Mouse (Mus musculus) liver, embryonic 16.5 days (tissue): ENCODE data around the gene Stx1a. TPM values are rescaled to one million over a fixed set of nuclear protein-coding genes. Genes with fewer than 3 reads are reported as not detected.

Experiments used
- ATAC-seq: fragments of 200-750 bp; cut with Nextera tagmentation; 2 replicates; pipeline ENCODE4 v1.8.0; 2017; ENCODE audit warnings: low read depth, mild to moderate bottlenecking, moderate number of reproducible peaks, moderate library complexity
- H3K27ac ChIP-seq: fragments of 300-500 bp; sonication (generic); 2 replicates; pipeline ENCODE4 v1.5.1; 2014; ENCODE audit warnings: mild to moderate bottlenecking, low read length
- H3K27me3 ChIP-seq: fragments of 300-500 bp; sonication (generic); 2 replicates; pipeline ENCODE4 v1.6.1; 2014; ENCODE audit warnings: low read depth, low read length, mixed read lengths; ENCODE audit not compliant: control insufficient read depth, insufficient read depth
- H3K36me3 ChIP-seq: fragments of 300-500 bp; sonication (generic); 2 replicates; pipeline ENCODE4 v1.6.1; 2014; ENCODE audit warnings: mild to moderate bottlenecking; ENCODE audit not compliant: control insufficient read depth, insufficient read depth
- H3K4me1 ChIP-seq: fragments of 300-500 bp; sonication (generic); 2 replicates; pipeline ENCODE4 v1.6.1; 2014; ENCODE audit warnings: low read depth, low read length, mixed read lengths; ENCODE audit not compliant: control insufficient read depth
- H3K4me2 ChIP-seq: fragments of 300-500 bp; sonication (generic); 2 replicates; pipeline ENCODE4 v1.6.1; 2014; ENCODE audit warnings: low read depth, low read length, mixed read lengths
- H3K4me3 ChIP-seq: fragments of 300-500 bp; sonication (generic); 2 replicates; pipeline ENCODE4 v1.5.1; 2014; ENCODE audit warnings: low read depth, mild to moderate bottlenecking, low read length
- H3K9ac ChIP-seq: fragments of 300-500 bp; sonication (generic); 2 replicates; pipeline ENCODE4 v1.6.1; 2014; ENCODE audit warnings: low read depth, low read length
- H3K9me3 ChIP-seq: fragments of 300-500 bp; sonication (generic); replicated peaks from 2 replicates; pipeline ENCODE4 v1.6.1; 2016; ENCODE audit warnings: low read length; ENCODE audit not compliant: control insufficient read depth
- WGBS: fragments of 180-500 bp; shearing (Covaris S2); extraction: QIAGEN DNeasy Blood & Tissue Kit; methylation state at CpG from one replicate; pipeline ENCODE4 v1.1.7; 2014; ENCODE audit not compliant: insufficient replicate concordance; 5-methylcytosine and 5-hydroxymethylcytosine counted together
- polyA plus RNA-seq: library from polyadenylated mRNA; unstranded; fragments of >200 nt; fragmentation: Nextera tagmentation; extraction: Ambion mirVana; gene quantifications from 2 replicates; pipeline ENCODE4 v1.2.1, GENCODE M21; 2015

Gene Stx1a
- polyA plus RNA-seq, 1 experiment from 2014 or later: 1.1 TPM

DNA sequence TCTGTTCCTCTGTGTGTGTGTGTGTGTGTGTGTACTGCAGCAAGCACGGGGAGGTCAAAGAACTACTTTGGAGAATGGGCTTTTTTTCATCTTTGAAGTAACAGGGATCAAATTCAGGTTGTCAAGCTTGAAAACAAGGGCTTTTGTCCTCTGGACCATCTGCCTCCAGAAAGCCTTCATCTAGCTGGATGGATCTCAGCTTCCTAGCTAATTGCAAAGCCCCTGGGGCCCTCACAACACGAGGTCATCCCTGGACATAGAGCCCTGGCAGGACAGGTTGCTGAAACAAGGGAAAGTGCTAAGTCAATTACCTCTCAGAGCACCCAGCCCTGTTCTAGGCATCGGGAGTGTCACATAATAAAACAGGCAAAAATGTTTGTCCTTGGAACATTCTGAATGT lies 39.5 kb upstream of the Stx1a start:
- 33% methylated on average over 3 of the region's 3 CpGs for WGBS
- H3K9ac ChIP-seq: no peak overlapping the region
- no peak overlapping the region for H3K27ac ChIP-seq
- no peaks in the 10 kb centered on the region for H3K36me3 ChIP-seq
- no peak for ATAC-seq
- peaks cover 7% of the 10 kb centered on the region for H3K4me1 ChIP-seq
- no peak overlapping the region for H3K4me3 ChIP-seq
- peaks cover 49% of the 10 kb centered on the region for H3K27me3 ChIP-seq
- no peaks in the 10 kb centered on the region for H3K9me3 ChIP-seq
- no peak overlapping the region for H3K4me2 ChIP-seq

DNA sequence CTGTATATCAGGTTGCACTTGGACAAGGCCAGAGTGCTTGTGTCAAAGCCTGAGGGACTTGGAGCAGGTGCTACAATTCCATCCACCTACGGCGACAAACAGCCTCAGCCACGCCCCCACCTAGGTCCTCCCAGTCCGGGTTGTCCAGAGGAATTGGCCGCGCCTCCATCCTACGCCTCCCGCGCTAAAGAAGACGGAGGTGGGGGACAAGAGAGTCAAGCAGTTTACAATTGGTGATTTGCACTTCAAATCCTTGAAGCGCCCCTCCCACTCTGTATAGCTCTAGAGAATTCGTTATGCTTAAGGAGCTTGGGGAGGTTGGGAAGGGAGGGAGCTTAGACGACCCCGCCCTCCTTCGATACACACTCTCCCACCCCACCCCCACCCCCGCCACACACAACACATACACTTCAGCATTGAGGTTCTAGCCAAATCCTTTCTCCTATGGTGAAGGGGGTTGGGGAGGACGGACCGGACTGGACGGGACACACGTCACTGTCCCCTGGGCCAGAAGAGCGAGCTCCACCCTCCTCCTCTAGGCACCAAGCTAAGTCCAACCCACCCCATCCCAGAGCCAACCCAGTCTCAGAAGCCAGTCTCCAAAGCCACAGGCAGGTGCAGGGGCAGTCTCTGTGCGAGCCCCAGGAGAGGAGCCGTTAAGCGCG lies 37.5 kb upstream of the Stx1a start, which contains the start of gene Cldn3:
Gene Cldn3, plus strand, starts transcription at position 582 of the 665 bp plus-strand sequence.
- ATAC-seq: peak; percentile 73
- no peaks in the 10 kb centered on the region for H3K36me3 ChIP-seq
- peaks cover 56% of the 10 kb centered on the region for H3K27me3 ChIP-seq
- H3K4me1 ChIP-seq: peaks cover 3% of the 10 kb centered on the region
- H3K4me2 ChIP-seq: peak within 1 kb of the TSS; percentile 33
- H3K4me3 ChIP-seq: peak within 1 kb of the TSS; percentile 35
- no peak within 1 kb of the TSS for H3K9ac ChIP-seq
- no peak within 1 kb of the TSS for H3K27ac ChIP-seq
- no peaks in the 10 kb centered on the region for H3K9me3 ChIP-seq
- 2% methylated on average over 25 of the region's 25 CpGs for WGBS

DNA sequence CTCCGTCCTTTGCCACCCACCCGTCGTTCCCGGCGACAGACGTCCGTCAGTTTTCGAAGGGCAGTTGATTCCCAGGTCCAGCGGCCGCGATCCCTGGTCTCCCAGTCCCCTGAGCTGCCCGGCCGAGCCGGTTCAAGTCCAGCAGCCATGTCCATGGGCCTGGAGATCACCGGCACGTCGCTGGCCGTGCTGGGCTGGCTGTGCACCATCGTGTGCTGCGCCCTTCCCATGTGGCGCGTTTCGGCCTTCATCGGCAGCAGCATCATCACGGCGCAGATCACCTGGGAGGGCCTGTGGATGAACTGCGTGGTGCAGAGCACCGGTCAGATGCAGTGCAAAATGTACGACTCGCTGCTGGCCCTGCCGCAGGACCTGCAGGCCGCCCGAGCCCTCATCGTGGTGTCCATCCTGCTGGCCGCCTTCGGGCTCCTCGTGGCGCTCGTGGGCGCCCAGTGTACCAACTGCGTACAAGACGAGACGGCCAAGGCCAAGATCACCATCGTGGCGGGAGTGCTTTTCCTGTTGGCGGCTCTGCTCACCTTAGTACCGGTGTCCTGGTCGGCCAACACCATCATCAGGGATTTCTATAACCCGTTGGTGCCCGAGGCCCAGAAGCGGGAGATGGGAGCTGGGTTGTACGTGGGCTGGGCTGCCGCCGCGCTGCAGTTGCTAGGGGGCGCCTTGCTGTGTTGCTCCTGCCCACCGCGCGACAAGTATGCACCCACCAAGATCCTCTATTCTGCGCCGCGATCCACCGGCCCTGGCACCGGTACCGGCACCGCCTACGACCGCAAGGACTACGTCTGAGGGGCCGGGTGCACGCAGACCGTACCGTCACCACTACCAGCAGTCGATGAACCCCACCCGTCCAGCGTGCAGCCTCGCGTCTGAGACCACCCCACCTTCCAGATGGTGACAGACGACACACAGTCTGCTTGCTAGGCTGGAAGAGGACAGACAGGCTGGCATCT lies 36.7 kb upstream of the Stx1a start:
- H3K27me3 ChIP-seq: peaks cover 56% of the 10 kb centered on the region
- ATAC-seq: 0 out of 2 replicates have a peak, but pooled peaks have one; percentile 8
- no peak overlapping the region for H3K9ac ChIP-seq

DNA sequence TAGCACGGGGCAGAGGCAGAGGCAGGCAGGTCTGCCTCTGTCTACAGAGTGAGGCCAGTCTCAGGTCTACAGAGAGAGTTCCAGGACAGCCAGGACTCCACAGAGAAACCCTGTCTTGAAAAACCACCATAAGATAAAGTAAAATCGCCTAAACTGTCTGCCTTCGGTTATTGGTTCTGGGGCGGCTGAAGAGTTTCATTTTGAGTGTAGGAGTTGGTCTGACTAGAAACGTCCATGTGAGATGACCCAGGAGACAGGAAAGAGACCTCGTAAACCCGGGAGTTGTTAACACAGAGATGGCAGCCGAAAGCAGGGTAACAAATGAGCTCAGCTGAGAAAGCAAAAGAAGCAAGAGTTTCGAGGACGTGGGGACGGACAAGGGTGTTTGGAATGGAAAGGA lies 34.1 kb upstream of the Stx1a start:
- Histone ChIP-seq H3K9me3 (no peaks in the 10 kb centered on the region), H3K36me3 (no peaks in the 10 kb centered on the region), H3K4me2 (no peak overlapping the region), H3K9ac (no peak overlapping the region), H3K4me3 (no peak overlapping the region), H3K4me1 (peaks cover 3% of the 10 kb centered on the region), H3K27me3 (peaks cover 52% of the 10 kb centered on the region), H3K27ac (no peak overlapping the region)
- WGBS: 41% methylated on average over 11 of the region's 11 CpGs
- ATAC-seq: no peak

More for the DNA sequence above, 36.7 kb upstream of the Stx1a start:
- peak overlapping the region; percentile 33 for H3K4me2 ChIP-seq
- no peaks in the 10 kb centered on the region for H3K36me3 ChIP-seq
- H3K27ac ChIP-seq: no peak overlapping the region
- peak overlapping the region; percentile 35 for H3K4me3 ChIP-seq
- 6% methylated on average over 79 of the region's 79 CpGs for WGBS
- no peaks in the 10 kb centered on the region for H3K9me3 ChIP-seq
- peaks cover 3% of the 10 kb centered on the region for H3K4me1 ChIP-seq

DNA sequence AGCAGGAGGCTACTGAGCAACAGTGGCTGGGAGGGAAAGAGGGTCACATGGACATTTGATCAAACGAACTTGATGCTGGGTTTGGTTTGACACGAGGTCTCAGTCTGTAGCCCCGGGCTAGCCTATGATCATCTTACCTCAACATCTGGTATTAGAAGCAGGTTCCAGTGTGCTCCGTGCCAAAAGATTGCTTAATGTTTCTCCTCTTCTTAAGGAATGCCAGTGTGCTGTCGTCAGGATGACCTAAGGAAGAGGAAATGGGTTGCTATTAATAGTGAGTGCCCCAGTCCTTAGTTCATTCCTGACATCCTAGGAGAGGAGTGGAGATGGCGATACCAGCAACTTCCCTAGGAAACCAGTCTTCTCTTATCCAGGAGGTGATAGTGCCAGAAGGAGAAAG lies 33.5 kb upstream of the Stx1a start:
- no peak overlapping the region for H3K4me2 ChIP-seq
- 29% methylated on average over 6 of the region's 6 CpGs for WGBS
- H3K9me3 ChIP-seq: no peaks in the 10 kb centered on the region
- H3K27me3 ChIP-seq: peaks cover 47% of the 10 kb centered on the region
- H3K4me1 ChIP-seq: peaks cover 3% of the 10 kb centered on the region
- ATAC-seq: no peak
- H3K9ac ChIP-seq: no peak overlapping the region
- H3K27ac ChIP-seq: no peak overlapping the region
- no peak overlapping the region for H3K4me3 ChIP-seq
- H3K36me3 ChIP-seq: no peaks in the 10 kb centered on the region

DNA sequence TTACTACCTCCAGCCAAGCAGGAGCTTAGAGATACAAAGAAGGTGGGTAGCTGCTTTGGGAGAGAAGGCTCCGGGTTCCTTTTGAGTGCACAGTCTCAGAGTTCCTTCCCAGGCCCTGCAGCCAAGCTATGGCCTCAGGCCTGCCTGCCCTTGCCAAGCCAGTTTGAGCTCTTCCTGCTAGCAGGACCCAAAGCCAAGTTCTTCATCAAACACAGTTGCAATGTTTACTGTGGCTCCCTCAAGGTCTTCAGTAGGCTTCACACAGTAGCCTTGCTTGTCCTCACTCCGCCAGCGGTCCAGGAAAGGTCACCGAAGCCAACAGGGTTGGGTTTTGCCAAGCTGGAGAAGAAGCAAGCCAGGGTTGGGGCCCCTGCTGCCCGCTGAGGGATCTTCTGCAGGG lies 30.7 kb upstream of the Stx1a start:
- Histone ChIP-seq H3K4me2 (no peak overlapping the region), H3K9me3 (no peaks in the 10 kb centered on the region), H3K9ac (no peak overlapping the region), H3K36me3 (no peaks in the 10 kb centered on the region), H3K4me3 (no peak overlapping the region), H3K27me3 (peaks cover 18% of the 10 kb centered on the region), H3K4me1 (no peaks in the 10 kb centered on the region), H3K27ac (no peak overlapping the region)
- WGBS: 65% methylated on average over 5 of the region's 5 CpGs
- no peak for ATAC-seq

DNA sequence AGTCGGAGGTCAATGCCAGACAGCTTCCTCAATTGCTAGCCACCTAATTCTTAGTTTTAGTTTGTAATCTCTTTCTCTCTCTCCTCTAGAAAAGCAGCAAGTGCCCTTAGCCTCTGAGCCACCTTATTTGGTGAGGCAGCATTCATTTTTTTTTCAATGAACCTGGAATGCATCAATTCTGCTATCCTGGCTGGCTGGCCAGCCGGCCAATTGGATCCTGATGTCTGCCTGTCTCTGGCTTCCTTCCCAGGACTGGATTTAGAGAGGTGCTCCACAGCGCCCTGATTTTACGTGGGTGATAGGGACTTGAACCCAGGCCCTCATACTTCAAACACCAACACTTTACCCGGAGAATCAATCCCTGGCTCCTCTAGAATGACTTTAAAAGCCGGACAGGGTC lies 24.9 kb upstream of the Stx1a start:
- H3K4me1 ChIP-seq: no peaks in the 10 kb centered on the region; the same call in 1 of the 2 replicates
- H3K9ac ChIP-seq: no peak overlapping the region
- no peaks in the 10 kb centered on the region for H3K36me3 ChIP-seq
- ATAC-seq: no peak
- no peak overlapping the region for H3K27ac ChIP-seq
- H3K27me3 ChIP-seq: no peaks in the 10 kb centered on the region; the same call in 1 of the 2 replicates
- 46% methylated on average over 6 of the region's 6 CpGs for whole genome bisulfite sequencing
- H3K9me3 ChIP-seq: no peaks in the 10 kb centered on the region
- H3K4me2 ChIP-seq: no peak overlapping the region
- no peak overlapping the region for H3K4me3 ChIP-seq

DNA sequence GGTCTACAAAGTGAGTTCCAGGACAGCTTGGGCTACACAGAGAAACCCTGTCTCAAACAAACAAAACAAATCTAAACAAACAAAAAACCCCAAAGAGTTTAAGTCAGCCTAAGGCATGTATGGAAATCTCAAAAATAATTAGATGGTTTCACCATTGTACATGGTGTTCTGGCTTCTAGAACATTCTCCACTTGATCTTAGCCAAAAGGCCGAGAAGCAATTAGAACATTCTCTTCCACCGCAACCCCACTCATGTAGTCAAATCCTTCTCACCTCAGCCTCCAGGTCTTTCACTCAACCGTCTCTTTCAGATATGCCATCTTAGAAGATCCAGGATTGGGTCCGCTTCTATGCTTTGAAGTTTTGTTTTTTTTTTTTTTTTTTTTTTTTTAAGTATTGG lies 23.5 kb upstream of the Stx1a start:
- H3K9me3 ChIP-seq: no peaks in the 10 kb centered on the region
- ATAC-seq: no peak
- 73% methylated on average over 4 of the region's 4 CpGs for WGBS

DNA sequence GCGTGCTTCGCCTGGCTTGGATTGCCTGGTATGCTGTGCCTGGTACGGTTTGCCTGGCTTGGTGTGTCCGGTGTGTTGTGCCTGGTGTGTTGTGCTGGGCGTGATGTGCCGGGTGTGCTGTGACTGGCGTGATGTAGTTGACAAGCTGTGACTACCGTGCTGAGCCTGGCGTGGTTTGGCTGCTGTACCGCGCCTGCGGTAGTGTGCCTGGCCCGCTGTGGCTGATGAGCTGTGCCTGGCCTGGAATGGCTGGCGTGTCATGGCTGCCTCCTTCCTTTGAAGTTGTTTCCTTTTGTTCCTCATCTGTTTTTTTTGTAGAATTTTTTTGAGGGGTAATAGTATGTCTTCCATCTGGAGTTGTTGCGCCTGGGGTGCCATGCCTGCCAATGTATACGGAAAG lies 22.5 kb upstream of the Stx1a start:
- WGBS: 63% methylated on average over 16 of the region's 16 CpGs
- Histone ChIP-seq H3K4me2 (no peak overlapping the region), H3K27ac (no peak overlapping the region), H3K4me1 (no peaks in the 10 kb centered on the region; the same call in 1 of the 2 replicates), H3K9ac (no peak overlapping the region), H3K27me3 (no peaks in the 10 kb centered on the region; the same call in 1 of the 2 replicates), H3K36me3 (no peaks in the 10 kb centered on the region), H3K4me3 (no peak overlapping the region), H3K9me3 (no peaks in the 10 kb centered on the region)
- ATAC-seq: no peak

More for the DNA sequence above, 23.5 kb upstream of the Stx1a start:
- Histone ChIP-seq H3K4me2 (no peak overlapping the region), H3K36me3 (no peaks in the 10 kb centered on the region), H3K9ac (no peak overlapping the region), H3K27me3 (no peaks in the 10 kb centered on the region; the same call in 1 of the 2 replicates), H3K4me3 (no peak overlapping the region), H3K27ac (no peak overlapping the region), H3K4me1 (no peaks in the 10 kb centered on the region; the same call in 1 of the 2 replicates)
